Mouse (Mus musculus): ENCODE results near the gene Coro2a. TPM values are rescaled to one million over a fixed set of nuclear protein-coding genes. Genes with fewer than 3 reads are reported as not detected.
"Not testable (repeated sequence)": the region's sequence is repeated elsewhere in the genome, so short reads cannot be mapped to it uniquely, and the experiment has no call there.

Coro2a gene
- polyA plus RNA-seq, 3 experiments from 2014 or later, result 81.9 to 140 (median 126) TPM

- peak; percentile 89 for ATAC-seq
Measured at GRCm38 (mm10) chr4:46611181-46611580, 9.2 kb upstream of the Coro2a start.

DNA sequence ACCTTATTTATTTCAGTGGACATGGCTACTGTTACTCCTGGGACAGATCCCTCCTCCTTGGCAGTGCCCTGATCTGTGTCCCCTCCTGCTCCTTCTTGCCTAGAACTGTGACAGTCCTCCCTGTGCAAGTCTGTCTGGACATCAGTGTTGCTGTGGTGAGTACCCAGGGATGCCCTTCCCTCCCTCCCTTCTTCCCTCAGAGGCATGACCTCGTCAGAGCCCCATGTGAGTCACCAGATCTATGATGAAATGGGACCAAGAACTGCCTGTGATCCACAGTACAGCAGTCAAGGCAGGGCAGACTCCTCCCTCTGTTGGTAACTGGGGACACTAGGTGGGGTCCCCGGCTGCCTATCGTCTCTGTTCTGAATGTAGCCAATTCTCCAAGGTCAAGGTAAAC is 5.6 kb upstream of the Coro2a start:
- ATAC-seq, result no peak

DNA sequence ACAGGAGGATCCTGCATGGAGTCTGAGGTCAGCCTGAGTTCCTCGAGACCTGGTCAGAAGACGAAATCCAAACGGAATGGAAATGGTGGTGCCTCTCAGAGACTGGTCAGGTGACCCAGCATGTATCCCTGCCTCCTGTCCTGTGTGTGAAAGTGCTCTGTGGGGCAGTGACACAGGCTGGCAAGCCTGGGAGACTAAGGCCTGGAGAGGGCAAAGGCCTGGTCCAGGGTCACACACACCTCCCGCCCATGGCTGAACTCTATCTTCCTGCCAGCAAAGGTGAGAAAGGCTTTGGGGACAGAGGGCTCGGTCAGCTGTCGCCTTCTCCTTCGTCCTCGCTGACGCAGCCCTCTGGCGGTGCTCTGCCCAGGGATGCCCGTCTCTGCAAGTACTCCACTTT is 3.4 kb upstream of the Coro2a start:
- no peak for ATAC-seq

DNA sequence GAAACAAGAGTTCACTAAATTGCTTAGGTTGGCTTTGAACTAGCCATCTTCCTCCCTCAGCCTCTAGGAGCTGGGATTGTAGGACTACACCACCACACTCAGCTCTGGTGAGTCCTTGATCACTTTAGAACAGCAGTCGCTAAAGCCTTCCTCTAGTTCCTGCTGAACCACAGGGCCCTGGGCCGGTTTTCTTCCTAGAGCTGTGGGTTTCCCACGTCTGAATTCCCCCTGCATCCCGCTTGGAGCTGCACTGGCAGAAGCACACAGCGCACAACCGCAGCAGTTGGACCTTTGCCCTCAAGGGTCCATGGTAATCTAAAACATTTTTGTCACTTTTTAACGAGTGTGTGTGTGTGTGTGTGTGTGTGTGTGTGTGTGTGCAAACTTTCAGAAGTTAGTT is 702 bp upstream of the Coro2a start:
- no peak for ATAC-seq

DNA sequence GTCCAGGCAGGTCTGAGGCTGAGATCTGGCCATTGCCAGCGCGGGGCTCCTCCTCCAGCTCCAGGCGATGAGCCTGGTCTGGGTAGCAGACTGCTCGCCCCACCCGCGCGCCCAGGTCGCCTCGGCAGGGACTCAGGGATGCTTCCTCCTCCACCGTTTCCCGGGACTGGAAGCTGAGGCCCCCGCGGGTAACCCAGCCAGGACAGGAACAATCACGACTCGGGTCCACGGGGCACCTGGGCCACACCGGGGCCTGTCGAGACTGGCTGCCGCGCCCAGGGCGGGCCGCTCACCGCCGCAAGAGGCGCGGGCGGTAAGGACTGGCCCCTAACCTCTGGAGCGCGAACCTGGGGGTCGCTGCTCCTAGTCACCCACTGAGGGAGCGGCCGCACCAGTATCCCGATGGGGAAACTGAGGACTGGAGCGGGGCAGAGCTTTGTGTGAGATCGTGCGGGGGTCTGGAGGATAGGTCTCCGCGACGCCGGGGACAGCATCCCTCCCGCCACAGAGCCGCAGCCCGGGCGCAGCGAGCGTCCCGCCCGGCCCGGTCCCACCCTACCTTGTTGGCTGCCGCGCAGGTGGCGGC is 651 bp downstream of the Coro2a start:
- ATAC-seq, result peak; percentile 6

DNA sequence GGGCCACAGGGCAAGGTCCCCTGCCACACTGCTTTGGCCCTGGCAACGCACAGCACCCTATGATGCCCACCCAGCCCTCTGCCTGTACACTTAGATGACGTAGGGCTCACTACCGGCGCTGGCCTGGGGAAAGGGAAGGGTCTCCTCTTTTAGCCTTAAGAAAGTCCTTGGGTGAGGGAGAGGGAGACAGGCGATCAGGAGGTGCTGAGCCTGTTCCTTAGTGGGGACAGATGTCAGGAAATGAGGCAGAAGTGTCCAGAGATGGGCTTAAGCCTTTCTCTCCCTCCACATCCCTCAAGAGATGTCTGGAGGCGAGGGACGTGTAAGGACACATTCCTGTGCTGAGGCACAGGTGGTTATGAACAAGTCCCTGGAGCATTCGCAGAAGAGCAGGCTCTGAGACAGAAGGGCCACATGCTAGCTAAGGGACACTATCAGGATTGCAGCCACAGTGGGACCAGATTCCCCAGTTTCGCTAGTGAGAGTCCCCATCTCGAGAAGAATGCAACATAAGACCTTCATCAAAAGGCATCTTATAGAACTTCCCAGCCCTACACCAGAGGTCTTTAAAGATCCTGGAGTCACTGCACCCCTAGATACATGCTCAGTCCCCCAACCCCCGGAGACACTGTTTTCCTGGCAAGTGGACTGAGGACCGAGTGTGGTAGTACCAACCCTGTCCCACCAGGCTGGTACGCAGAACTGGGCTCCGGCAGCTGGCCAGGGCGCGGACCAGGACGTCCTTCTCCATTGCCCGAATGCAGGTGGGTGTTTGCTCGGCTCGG is 1.3 kb downstream of the Coro2a start:
- no peak for ATAC-seq

- not testable (repeated sequence) for ATAC-seq
Measured at GRCm38 (mm10) chr4:46599609-46600008, 2.4 kb downstream of the Coro2a start.

GRCm38 (mm10) chr4:46598981-46599380 is 3.0 kb downstream of the Coro2a start:
- no peak for ATAC-seq

DNA sequence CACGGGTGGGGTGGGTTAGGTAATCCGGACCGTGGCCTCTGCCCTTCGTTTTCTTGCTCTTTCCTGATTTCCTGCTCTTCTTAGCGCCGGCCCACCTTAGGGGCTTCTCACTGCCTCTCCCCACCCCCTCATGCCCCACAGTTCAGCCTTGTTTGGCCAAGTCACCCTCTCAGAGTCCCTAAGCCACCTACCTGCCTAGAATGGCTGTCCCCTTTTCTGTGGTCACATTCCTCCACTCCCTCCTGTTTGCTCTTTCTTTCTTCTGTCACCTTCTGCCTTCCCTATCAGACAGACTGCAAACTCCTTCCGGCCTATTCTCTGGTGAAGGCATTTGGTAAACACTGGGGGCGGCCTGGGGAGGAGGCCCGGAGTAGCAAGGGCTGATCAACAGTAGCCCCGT is 3.9 kb downstream of the Coro2a start:
- no peak for ATAC-seq

GRCm38 (mm10) chr4:46597286-46597961 is 4.6 kb downstream of the Coro2a start:
- no peak for ATAC-seq

- no peak for ATAC-seq
Measured at GRCm38 (mm10) chr4:46596398-46596797, 5.6 kb downstream of the Coro2a start.

DNA sequence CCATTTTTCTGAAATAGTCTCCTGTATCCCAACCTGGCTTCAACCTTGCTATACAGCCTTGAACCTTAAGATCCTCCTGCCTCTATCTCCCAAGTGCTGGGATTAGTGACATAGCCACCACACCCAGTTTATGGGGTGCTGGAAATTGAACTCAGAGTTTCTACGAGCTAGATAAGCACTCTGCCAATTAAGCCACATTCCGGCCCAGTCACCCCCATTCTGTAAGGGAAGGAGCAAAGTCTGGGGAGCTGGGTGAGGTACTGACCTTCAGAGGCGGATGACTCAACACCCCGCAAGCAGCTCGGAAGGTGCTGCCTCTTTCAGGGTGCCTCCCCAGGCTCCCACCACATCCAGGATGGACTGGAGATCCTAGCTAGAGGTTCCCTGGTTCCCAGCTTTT is 7.9 kb downstream of the Coro2a start:
- ATAC-seq, result no peak

- no peak for ATAC-seq
Measured at GRCm38 (mm10) chr4:46593472-46593871, 8.5 kb downstream of the Coro2a start.

DNA sequence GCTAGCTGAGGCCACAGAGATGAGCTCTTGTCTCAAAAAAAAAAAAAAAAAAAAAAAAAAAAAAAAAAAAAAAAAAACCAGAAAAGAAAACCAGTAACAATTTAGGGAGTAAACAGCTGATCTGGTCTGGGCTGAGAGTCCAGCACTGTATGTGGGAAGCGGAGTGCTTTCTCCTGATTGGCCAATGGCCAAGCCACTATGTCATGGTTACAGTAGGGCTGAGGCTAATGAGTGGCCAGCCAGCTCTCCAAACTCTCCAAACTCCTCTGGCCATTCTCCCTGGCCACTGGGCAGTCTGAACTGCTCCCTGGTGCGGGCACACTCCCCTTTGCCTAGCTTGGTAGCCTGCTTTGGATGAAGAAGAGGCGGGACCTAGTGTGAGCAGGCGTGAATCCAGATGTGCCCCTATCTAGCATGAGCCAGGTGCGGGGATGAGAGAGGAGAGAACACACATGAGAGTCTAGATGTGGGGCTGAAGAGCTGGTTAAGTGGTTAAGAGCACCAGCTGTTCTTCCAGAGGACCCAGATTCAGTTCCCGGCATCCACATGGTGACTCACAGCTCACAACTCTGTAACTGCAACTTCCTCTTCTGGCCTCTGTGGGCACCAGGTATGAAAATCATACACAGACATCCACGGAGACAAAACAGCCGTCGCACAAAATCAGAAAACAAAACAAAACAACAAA is 10.0 kb downstream of the Coro2a start:
- peak; percentile 53 for ATAC-seq

- ATAC-seq, result no peak
Measured at GRCm38 (mm10) chr4:46590810-46591209, 11.2 kb downstream of the Coro2a start.

GRCm38 (mm10) chr4:46589946-46590684 is 11.9 kb downstream of the Coro2a start:
- ATAC-seq, result no peak

GRCm38 (mm10) chr4:46589151-46589550 is 12.9 kb downstream of the Coro2a start:
- no peak for ATAC-seq

GRCm38 (mm10) chr4:46586473-46586872 is 15.5 kb downstream of the Coro2a start:
- no peak for ATAC-seq

GRCm38 (mm10) chr4:46585811-46586190 is 16.2 kb downstream of the Coro2a start:
- no peak for ATAC-seq

DNA sequence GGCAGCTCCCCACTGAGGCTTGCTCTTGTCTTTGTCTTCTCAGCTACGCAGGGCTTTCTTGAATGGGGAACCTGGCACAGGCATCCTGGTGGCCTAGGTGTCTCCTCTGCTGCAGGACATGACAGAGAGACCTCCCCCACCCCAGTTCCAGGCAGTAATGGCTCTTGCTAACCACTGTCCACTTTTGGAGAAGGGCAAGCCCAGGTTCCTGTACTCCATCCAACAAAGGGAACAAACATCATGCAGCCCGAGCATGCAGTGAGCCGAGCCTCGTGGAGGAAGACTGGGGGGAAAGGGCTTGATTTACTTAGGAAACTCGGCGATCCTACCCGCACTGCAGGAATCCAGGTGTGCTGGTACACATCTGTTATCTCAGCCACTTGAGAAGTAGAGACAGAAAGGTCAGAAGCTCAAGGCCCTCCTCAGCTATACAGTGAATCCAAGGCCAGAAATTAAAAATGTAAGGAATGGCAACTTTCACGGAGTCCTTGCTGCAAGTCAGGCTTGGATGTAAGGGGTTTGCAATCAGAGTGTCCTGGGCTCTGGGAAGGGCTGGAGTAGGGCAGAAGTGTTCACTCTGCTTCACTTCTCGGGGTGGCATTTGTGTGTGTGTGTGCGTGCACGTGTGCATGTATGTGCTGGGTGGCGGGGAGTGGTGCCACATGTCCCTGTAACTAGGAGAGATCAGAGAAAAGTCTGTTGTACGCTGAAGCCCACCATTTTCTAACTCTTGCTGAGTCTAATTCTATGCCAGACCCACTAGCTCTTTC is 16.8 kb downstream of the Coro2a start:
- no peak for ATAC-seq

- ATAC-seq, result peak; percentile 12
Measured at GRCm38 (mm10) chr4:46584536-46584935, 17.5 kb downstream of the Coro2a start.

- ATAC-seq, result not testable (repeated sequence)
Measured at GRCm38 (mm10) chr4:46584084-46584483, 17.9 kb downstream of the Coro2a start.

All from inflammation-experienced regulatory T-cells, adult 6 months (primary cell).